Mouse (Mus musculus): ENCODE measurements around the gene Ikzf4.

Gene Ikzf4

DNA sequence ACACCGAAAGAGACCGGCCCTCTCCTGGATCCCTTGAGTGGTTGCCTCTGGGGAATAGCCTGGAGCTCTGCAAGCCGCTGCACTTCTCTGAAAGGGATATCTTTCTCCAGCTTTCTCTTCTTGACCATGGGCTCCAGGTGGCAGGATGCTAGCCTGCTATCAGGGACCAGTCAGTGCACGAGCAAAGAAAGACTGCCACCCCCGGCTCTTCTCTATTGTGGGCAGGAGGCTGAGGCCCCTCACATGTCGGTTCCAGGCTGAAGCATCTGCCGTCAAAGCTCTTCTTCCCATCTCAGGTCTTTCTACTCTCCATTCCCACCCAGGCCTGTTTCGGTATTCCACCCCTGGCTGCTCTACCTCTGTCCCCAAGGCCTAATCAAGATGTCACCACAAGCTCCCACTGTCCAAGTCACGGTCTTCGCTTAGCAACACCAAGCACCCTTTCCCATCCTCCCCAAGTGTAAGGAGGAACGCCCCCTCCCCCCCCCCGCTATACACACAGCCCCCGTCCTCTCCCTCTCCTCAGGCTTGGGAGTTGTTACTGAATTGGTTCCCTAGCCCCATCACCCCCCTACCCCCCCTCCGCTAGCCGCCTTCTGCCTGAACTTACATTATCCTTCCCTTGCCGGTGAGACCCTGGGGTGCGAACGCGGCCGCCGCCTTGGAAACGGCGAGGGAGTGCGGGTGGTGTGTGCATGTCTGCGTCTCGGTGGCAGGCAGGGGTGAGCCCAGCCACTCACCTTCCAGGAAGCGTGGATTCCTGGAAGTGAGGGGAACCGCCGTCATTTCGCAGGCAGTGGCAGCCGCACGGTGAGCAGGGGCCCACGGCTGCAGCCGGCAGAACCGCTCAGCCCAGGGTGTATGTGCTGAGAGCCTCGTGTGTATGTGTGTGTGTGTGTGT, at the start of gene Ikzf4:
Ikzf4 (minus strand) TSS at position 881 of the 901 bp plus-strand sequence.
- peak; percentile 26 to 29 for DNase-seq

DNA sequence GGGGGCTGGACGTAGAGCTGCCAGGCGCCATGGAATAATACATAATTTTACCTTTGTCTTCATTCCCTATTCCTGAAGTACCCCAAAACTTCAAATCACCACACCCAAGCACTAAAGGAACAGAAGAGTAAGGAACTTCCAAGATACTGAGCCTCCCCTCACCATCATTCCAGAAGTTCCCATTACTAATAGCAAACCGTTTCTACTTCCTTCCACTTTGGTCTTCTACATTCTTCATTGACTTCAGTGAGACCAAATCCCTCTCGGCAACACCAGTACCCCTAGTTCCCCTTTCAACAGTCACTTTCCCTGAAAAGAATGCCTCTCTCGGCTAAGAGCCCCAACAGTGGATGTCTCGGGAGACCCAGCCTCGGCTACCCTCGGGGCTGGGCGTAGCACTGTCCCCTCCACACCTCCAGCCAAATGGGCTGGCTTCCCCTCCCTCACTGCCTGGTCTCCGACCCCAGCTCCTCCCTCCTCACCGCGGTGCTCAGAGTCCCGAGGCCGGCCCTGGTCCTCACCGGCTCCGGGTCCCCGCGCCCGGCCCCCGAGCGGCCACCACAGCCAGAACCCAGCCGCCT, 49.7 kb upstream of the Ikzf4 start:
- no peak for DNase-seq

DNA sequence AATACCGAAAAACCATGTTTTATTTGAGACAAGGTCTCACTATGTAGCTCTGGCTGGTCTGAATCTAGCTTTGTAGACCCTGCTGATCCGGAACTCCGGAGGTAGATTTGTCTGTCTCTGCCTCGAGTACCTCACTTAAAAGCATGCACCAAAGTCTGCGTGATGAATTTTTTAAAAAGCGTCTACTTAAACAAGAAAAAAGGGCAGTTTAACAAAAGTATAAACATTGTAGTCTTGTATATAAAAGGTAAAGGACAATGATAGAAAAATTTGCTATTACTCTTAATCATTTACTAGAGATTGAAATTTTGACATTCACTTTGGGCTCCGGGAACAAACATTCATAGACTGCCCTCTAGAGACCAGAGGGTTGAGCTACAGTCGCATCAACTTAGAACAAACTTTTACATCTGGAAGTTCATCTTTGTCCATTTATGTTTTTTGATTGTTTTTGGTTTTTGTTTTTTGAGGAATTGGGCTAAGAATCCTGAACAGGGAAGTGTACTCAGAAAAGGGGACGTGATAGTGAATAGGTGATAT, 28.7 kb upstream of the Ikzf4 start:
- DNase-seq, result peak; percentile 39 to 50

DNA sequence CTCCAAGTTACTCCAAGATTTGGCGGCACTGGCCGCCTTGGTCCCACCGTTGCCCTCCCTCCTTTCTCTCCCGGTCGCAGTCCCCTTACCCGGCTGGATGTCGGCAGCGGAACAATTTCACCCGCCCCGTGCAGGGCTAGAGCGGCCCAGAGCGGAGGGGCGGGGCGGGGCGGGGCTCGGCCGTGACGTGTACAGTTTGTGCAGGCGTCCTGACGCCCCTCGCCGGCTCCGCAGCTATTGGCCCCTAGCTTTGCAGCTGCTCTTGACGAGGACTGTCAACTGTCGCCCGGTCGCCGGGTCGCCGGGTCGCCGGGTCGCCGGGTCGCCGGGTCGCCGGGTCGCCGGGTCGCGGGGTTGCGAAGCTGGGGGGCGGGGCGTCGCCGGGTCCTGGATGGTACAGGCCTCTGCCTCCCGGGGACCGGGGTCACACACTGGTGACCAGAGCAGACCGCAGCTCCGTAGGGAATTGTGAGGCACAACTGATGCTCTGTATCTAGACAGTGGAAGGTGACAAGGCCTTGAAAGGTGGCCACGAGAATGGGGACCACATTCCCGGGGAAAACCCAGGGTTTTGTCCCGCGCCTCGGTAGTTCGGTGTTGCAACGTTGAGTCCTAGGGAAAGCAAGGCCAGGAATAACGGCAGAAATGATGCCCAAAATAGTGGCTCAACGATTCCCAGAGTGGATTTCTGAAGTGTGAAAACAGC, 28.1 kb upstream of the Ikzf4 start, which contains the start of gene Suox:
Suox (minus strand) TSS at position 311 of the 706 bp plus-strand sequence.
- DNase-seq, result peak; percentile 80 to 81

DNA sequence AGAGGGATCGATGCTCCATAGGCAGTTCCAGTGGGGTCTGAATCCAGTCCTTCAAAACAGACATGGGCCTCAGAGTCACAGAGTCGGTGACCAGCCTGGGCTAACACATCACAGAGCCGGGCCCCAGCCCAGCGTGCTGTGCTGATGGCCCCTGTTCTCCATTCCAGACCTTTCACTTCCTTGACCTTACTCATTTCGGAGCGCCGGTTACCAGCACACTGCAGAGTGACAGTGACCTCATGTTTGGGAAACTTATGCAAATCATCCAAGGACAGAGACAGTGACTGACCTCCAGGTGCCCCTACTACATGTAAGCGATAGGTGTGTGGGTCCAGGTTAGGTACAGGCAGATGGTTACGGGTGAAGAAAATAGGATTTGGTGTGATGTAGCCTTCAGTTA, 25.4 kb upstream of the Ikzf4 start:
- DNase-seq, result no peak

DNA sequence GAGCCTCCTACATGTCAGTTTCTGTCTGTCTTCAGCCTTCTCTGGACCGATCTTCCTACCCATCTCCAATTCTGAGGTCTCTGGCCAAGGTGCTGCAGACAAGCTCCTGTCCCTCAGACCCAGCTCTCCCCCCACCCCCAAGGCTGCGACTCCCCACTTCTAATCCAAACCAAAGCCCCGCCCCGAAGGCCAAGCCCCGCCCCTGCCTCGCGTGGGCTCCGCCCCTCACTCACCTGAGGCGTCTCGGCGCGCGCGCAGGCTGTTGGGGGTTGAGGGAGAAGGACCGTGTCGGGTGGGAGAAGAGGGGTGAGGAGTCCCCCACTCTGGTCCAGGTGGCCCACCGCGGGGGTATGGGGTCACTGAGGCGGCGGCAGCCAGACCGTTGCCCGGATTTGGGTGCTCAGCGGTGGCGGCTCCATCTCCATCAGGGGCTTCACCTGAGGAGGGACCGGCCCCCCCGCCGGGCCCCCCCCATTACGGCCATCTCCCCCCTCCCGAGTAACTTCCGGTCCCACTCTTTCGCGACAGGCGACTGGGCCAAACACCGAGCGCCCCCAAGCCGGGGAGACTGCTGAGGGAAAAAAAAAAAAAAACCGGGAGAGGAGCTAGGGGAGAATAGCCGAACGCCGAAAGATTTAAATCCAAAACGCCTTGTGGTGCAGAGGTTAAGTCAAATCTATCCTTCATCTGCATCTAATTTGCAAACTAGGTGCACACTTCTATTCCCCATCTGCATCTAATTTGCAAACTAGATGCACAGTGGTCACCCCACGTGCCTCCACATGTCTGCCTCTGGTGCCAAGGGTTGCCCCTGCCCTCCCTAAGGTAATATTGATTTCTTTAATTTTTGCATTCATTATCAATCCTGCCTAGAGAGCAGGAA, 23.2 kb upstream of the Ikzf4 start:
- DNase-seq, result peak; percentile 77 to 79

DNA sequence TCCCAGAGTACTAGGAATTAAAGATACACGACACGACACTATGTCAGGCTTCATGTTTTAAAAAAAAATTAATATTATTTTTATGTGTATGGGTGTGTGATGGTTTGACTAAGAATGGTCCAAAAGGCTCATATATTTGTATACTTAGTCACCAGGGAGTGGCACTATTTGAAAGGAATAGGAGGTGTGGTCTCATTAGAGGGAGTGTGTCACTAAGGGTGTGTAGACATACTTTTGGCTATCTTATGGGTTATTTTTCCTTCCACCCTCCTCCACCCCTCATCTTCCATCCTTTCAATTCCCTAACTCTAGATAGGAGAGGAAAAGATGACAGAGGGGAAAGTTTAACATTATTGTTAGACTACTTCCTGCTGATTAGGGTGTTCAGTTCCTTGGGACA, 20.0 kb upstream of the Ikzf4 start:
- no peak for DNase-seq

DNA sequence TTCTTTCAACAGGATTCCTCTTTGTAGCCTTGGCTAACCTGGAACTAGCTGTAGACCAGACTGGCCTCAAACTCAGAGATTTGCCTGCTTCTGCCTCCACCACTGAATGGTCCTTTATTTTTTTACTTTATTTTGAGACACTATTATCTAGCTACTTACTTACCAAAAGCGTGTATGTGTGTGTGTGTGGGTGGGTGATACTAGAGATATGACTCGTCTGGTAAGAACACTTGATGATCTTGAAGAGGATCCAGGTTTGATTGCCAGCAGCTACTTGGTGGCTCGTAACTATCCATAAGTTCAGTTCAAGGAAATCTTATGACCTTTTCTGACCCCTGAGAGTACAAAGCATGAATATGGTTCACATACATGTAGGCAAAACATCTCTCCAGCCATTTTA, 19.5 kb upstream of the Ikzf4 start:
- no peak for DNase-seq

DNA sequence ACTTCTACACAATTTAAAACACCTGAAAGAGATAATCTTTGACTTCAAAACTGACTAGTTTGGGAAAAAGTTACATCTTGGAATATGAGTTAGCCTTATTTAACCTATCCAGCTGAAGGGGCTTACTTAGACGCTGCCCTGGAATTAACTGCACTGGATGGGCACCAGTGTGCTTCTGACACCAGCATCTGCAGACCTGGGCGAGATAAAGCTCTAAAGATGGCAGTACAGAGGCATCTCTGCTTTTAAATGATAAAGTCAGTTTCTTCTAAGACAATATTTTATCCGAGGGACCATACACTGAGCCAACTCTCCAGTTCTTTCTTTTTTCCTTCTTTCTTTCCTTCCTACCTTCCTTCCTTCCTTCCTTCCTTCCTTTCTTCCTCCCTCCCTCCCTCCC, 19.0 kb upstream of the Ikzf4 start:
- DNase-seq, result no peak

DNA sequence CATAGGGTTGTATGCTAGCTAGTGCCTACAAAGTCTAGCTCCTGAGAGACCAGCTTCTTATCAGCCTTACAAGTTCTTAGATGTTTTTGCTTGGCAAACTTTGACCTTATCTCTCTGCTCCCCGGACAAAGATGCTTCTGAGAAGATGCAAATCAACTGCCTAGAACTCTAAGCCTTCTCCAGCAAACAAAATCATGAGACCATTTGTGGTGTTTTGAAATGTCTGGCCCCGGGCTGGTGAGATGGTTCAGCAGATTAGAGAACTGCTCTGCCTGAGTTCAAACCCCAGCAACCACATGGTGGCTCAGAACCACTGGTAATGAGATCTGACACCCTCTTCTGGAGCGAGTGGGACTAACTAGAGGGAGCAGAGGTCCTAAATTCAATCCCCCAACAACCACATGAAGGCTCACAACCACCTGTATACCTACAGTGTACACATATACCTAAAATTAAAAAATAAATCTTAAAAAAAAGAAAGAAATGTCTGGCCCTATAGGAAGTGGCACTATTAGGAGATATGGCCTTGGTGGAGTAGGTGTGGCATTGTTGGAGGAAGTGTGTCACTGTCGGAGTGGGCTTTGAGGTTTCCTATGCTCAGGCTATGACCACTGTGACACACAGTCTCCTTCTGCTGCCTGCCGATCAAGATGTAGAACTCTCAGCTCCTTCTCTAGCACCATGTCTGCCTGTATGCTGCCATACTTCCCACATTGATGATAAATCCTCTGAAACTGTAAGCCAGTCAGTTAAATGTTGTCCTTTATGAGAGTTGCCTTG, 17.8 kb upstream of the Ikzf4 start:
- DNase-seq, result no peak

DNA sequence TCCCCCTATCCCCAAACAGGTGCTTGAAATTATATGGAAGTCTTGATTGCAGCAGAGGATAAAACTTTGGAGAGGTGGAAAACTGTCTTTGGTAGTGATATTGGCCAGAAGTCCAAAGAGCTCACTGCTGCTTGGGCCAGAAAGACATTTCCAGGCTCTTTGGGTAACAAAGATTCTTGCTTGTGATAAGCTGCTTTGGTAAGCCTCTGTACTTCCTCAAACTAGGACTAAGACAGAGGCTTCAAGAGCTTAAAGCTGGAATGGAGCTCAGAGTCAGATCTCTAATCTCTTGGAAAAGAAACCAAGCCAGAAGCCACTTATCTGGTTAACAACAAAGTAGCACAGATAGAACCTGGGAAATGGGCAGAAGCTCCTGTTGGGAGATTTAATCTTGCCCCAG, 16.7 kb upstream of the Ikzf4 start:
- DNase-seq, result no peak

DNA sequence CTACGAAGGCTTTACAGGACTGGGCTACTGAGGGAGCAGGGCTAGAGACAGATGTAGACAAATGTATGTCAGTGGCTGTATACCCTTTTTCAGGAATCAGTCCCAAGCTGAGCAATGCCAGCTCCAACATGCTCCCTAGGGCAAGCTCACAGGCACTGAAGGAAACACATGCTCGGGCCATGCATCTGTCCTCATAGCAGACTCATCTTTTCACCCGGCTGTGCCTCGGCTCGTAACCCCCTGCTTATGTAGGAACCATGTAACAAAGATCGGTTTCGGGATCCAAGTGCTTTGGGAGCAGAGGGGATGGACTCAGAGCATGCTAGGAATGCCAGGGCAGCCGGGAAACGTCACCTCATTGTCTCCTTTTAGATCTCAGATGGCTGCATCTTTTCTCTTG, 13.7 kb upstream of the Ikzf4 start:
- no peak for DNase-seq

DNA sequence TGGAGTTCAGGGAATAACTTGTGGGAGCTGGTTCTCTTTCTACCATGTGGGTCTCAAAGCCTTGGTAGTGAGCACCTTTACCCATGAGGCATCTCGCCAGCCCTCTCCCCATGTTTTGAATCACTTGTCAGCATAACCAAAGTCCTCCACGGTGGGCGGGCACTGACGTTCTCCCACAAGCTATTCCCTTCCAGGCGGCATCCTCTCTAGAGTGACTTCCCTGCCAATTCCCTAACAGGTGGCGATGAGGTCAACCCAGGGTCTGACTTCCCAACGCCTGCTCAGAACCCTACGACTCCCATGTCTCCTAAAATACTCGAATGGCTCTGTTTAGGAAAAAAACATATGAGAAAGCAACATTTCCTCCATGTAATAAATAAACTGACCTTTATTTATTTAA, 12.1 kb upstream of the Ikzf4 start:
- no peak for DNase-seq

DNA sequence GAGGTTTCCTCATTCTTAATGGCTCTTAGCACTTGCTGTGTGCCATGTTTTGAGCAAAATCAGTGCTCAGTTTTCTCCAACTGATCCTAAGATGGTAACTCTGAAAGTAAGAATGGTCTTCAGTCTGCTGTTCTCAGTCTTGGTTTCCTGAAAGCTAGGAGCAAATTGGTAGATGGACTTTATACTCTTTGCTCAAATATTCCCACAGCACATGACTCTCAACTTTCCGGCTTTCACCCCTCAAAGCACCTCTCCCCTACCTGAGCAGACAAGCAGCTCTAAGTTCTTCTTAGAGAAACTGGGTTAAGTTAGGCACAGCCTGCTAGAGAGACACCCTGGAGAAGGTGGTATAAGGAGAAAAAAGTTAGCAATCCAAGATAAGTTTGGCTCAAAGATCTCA, 10.9 kb upstream of the Ikzf4 start:
- no peak for DNase-seq

DNA sequence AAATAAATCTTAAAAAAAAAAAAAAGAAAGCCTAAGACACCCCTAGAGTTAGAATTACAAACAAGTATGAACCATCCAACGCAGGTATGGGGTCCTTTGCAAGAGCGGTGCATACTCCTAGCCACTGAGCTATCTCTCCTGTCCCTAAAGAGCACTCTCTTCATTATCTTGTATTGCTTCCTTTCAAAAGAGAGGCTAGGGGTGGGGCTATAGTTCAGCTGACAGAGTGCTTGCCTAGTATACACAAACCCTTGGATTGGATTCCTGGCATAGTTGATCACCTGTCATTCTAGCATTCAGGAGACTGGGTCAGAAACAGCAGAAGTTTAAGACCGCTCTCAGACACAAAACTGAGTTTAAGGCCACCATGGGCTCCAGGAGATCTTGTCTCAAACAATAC, 9.5 kb upstream of the Ikzf4 start:
- DNase-seq, result no peak

DNA sequence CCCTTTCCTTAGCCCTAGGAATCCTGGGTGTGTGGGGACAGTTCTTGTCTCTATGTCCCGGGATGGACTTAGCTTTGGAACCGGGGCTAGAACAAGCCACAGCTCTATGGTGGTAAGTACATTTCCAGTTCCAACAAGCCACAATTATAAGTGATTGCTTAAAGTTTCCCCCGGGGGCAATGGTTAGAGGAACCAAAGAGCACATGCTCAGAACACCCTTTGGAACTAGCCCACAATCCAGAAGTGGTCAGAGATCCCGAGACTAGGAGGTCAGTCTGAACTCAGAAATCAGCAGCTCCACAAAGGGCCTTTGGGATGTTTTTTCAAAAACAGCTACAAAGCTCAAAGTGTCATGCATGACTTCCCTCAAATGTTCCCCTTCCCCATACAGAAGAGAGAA, 8.1 kb upstream of the Ikzf4 start:
- no peak for DNase-seq

DNA sequence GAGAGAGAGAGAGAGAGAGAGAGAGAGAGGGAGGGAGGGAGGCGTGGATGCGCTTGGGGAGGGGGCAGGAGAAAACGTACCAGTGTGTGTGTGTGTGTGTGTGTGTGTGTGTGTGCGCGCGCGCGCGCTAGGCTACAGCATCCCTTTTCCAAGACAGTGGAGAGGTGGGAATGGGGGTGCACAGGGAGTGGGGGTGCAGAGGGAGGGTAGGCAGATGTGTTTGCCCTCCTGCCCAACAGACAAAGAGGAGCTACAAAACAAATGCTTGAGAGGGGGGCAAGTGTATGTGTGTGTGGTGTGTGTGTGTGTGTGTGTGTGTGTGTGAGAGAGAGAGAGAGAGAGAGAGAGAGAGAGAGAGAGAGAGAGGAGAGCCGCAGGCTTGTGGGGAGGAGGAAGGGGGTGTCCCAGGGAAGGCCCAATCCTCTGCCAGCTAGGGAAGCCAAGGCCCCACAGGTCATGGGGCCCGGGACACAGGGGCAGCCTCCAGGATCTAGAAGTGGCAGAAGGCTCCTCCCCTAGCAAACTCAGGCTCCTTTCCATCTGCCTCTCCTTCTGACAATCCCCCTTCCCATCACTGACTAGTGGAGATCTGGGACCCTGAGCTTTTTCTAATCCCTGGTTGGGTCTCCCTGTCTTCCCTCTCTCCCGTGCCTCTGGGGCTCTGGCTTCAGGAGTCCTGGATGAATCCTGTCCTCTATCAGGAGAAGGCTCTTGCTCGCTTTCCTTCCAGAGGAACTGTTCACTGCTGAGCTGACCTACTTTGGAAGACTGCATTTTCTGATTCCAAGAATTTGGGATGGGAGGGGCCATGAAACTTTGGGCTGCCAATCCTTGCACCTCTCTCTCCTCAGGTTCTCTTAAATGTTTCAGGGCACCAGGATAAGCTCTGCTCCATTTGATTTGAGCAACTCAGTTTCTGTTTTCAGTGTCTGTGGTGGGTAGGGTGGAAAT, 623 bp upstream of the Ikzf4 start:
- DNase-seq, result peak in 1 of 2 experiments; percentile 10

DNA sequence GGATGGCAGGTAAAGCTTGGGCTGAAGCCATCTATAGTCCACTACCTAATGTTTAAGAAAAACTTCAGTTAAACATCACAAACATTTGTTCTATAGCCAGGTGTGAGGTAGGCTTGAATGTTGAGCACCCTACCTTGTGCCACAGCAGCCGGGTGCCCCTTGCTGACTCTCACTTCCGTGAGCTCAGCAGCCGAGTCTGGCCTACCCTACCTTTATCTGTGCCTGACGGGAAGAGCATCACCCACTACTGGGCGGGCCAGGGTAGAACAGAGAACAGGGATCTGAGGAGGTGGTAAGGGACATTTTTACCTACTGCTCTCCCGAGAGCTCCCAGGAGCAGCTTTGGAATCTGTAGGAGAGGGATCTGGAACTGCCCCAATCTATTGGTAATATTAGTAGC, 3.0 kb downstream of the Ikzf4 start:
- DNase-seq, result no peak

DNA sequence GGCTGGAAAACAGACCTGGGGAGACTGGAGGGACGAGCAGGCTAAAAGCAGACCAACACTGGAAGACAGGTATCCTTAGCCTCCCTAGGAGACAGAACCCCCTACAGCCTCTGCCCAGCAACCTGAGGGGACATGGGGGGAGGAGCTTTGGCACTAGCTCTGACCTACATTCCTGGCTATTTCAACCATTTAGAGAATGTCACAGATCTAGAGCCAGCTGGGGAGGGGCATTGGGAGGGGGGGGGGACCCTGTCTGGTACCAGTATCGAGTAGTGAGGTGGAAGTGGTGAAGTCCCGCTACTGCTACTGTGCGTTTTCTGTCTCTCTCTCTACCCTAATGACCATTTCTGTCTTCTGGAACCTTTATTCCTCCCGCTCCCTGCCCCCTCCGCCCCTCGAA, 3.9 kb downstream of the Ikzf4 start:
- DNase-seq, result no peak

DNA sequence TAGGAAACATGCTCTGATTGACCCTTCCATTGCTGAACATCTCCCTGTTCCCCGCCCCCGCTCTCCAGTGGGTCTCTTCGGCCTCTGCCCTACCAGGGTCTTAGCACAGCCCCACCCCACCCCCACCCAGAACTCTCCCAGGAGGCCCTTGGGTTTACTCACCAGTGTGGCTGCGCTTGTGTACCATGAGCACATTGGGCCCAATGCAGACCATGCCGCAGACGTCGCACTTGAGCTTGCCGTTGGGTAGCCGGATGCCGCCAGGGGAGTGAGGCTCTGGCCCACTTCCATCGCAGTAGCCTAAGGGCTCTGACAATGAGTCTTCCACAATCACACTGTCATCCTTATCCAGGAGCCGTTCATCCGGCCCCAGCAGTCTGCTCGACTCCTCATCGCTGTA, 4.9 kb downstream of the Ikzf4 start:
- DNase-seq, result no peak

DNA sequence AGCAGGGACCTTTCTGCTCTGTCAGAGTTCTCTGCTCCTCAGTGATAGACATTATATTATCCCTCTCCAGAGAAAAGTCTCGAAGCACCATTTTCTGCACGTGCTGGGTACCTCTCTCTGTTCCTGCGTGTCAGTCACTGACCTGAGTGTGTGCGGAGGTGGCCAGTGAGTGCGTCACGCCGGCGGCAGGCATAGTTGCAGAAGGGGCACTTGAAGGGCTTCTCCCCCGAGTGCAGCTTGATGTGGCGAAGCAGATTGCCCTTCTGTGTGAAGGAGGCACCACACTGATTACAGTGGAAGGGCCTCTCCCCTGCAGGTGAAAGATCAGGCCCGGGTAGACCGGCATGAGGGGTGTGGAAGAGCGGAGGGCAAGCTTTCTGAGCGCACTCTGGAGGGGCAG, 5.8 kb downstream of the Ikzf4 start:
- DNase-seq, result no peak

Measured in B cell, adult 2 months (primary cell).